Mouse (Mus musculus) lung, postnatal 4 days (tissue): ENCODE measurements at regions not wholly inside any gene's neighbourhood (a gene's known extent, or its start where the extent isn't known, plus 50 kb on each side); places are given as distances from the start of the nearest gene placed in this dataset.
A peak's percentile ranks its signal among the peaks of the same experiment; 100 is the strongest.

Source experiments
- DNase-seq, 2 experiments: peaks; one replicate each; pipeline ENCODE4 v3.0.0; 2021

DNA sequence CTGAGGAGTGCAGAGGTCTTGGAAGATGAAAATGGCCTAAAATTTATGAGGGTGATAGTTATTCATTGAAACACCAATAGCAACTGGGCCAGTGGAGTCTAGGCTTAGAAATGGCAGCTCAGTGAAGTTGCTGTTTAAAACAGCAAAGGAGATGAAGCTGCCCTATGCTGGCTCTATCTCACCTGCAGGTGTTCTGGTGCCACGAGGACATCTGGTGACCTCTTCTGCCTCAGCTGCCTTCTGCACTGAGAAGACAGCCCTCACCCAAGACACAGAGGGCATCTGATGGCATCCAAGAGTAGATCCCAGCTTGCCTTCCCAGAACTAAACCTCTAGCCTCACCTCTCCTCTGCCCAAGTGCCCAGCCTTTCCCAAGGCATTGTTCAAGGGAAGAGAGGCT, 187.5 kb upstream of the Sdk2 start:
- no peak for DNase-seq

DNA sequence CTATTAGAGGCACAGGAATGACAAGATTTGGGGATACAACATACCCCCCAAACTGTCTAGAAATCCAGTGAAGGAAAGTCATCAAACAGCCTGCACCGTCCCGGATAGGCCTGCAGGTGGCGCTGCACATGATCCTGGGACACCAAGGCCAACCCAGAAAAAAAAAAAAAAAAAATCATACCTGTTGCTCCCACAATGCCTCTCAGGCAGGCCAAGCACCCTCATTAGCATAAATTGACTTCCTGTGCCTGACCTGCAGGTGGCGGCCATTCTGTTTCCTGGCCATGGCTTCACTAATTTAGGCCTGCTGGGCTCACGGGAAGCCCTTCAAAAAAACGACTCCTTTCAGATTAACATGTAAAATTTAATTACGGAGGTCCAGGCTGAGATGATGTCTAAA, 184.8 kb upstream of the Sdk2 start:
- no peak for DNase-seq

DNA sequence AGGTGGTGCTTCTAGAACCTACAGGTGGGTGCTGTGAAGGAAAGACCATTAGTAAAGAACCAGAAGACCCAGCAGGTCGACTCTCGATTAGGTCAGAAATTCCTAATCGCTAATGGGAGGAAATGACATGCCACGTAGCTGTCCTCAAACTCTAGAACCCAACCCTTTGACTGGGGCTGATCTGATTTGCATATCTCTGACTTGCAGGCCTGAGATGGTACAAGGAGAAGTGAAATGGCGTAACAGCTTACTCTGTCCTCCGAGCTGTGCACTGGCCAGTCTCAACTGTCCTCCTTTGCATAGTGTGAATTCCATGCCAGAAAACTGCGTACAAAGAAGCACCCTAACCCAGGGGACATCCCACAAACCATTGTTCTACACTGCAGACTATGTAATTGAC, 182.4 kb upstream of the Sdk2 start:
- DNase-seq: no peak

DNA sequence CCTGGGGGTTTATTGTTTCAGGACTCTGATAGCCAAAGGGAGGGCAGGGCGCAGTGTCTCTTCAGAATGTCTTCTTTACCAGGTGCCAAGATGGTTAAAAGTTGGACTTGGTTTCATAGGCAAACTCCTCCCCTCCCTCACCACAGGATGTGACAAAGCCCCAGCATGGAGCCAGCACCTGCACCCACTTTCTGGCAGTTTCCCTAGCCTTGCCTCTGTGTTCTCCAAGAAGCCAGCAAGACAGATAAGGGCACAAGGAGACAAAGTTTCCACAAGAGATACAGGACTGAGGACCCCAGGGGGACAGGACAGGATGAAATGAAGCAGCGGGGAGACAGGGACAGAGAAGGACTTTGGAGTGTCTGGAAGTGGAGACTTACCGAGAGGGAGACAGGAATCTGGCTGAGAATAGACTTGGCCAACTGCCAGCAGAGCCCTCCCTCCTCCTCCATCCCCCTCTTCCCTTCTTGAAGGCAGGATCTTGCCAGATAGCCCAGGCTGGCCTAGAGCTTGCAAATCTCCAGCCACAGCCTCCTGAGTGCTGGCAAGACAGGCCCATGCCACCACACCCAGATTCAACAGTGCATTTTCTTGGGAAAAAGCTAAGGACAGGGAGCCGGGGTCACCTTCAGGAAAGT, 181.5 kb upstream of the Sdk2 start:
- DNase-seq: peak in 1 of 2 experiments; percentile 6

DNA sequence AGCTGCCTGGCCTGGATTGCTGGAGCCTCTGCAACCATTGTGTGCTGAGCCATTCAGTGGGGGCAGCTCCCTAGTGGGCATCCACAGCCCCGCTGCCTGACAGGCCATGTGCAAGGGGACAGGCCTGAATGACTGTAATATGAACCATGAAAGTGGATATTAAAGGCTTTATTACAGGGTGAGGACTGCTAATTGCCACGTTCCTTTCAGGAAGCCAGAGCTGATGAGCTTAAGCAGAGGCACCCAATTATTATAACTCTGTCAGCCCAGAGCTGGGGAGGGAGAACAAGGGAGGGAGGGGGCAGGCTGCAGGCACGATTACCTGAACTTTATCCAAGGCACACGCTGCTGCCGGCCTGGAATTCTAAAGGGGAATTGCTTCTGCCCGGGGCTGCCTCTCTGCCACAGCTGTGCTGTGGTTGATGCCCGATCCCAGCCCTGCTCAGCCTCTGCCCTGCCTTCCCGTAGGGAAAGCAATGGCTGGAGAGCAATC, 172.5 kb upstream of the Sdk2 start:
- no peak for DNase-seq

DNA sequence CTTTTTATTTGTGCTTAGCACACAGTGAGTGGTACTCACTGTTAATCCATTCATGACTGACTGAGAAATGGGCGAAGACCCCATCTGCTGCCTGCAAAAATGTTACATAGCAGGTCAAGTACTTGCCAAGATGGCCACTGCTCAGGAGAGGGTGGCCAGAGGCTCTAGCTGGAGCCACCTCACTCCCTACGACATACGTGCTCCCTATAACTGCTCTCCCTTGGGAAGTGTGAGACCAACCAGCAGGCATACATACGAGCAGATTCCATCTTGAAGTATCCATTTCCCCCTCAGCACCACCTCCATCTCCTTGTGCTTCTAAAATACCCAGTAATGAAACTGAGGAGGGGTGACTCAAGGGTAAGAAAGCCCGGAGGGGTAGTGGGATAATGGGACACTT, 172.0 kb upstream of the Sdk2 start:
- no peak for DNase-seq

DNA sequence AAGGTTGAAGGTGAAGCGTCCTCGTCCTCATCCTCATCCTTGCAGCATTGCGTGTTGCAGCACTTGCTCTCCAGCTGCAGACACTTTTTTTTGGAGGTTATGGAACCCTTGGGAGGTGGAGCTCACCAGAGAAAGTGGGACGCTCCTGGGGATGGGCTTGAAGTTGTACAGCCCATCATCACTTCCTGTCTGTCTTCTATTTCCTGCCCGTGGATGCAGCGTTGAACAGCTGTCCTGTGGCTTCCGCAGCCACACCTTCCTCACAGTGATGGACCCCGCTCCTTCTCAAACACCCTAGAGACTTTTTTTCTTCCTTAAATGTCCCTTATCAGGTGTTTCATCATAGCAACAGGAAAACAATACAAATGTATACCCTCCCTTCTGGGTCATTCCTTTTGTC, 171.5 kb upstream of the Sdk2 start:
- DNase-seq: no peak

DNA sequence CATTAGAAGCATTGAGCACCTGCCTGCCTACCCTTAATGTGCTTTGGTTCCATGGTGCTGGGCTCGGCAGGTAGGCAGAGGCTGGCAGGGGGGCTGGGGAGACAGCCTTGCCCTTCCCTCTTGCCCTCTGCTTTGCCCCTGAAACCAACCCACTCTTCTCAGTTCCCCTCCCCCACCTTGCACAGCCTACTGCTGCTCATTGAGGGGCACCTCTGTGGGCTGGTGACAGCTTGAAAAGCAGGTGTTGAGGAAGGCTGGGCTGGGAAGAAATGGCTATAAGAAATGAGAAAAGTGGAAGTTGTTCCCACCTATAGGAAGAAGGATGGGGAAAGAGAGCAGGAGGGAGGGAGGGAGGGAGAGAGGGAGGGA, 167.7 kb upstream of the Sdk2 start:
- no peak for DNase-seq

DNA sequence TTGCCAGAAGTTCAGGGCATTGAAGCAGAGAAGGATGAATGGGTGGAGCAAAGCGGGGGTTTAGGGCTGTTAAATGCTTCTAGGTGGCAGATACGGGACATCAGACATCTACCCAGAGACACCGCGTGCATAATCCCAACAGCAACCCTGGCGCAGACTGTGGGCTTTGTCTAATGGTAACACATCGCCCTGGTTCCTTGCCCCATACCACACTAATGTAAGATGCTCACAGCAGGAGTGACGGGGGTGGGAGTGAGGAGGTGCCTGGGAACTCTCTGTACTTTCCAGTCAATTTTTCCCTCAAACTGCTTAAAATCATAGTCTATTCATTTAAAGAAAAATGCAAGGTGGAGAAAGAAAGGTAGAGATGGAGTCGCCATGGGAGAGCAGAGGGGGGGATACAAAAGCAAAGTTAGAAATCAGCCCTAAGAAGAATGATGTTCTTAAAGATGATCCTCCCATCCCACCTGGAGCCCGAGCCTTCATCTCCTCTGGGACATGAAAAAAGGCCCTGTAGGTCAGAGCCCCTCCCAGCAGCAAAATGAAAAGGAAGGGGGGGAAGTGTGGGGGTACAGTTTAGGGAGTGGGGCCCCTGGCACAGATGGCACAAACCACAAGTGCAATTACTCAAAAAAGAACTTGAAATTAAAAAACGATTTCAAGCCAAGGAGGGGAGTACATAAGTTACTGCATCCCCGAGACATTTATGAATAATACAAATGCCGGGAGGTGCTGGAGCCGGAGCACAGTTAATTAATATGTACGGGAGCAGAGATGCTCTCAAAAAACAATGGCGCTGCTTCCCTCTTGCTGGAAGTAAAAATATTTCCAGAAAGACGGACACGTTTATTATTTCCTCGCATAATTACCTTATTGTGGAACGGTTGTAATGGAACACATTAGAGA, 167.0 kb upstream of the Sdk2 start:
- DNase-seq: no peak

DNA sequence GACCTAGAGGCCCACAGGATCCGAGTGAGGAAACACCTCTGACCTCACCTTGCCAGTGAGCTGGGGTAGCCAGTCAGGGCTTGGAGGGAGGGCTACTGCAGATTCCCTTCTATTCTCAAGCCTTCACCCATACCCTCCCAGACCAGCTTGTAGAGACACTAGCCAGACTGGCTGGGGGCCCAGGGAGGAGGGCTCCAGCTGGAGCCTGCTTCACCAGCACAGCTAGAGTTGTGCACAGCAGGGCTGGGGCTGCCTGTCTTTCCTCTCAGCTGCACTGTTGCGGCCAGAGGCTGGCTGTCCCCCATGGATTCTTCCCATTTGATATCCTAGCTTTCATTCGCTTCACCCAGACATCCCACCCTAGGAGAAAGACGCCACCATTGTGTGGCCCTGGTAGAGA, 165.0 kb upstream of the Sdk2 start:
- DNase-seq: peak; percentile 40 to 77

DNA sequence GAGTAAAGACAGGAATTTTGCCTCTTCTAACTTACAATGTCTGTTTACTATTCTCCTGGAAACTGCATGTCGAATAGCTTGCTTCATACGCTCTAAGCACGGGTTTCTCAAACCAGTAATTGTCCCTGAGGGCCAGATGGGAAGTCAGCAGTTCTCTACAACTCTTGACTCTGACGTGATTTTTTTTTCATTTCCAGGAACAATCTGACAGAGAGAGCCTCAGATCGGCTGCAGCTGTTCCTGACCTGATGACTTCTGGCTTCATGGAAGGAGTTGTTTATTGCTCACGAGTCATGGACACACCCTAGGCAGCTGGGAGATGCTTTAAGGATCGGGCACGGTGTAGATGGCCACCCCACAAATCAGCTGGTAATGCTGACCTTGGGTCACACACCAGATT, 162.9 kb upstream of the Sdk2 start:
- peak; percentile 50 to 78 for DNase-seq

DNA sequence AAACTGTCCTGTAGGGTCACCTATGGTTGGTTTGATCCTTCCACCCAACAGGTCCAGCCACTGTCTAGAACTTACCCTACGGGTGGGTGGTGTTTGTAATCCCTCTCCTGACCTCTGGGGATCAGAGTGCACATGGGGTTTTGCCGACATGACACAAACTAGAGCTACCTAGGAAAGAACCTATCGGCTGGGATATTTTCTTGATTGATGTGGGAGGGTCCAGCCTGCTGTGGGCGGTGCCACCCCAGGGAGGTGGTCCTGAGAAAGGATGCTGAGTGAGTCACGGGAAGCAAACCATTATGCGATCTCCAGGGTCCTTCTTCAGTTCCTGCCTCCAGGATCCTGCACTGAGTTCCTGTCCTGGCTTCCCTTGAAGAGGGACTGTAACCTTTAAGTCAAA, 162.3 kb upstream of the Sdk2 start:
- DNase-seq: no peak

DNA sequence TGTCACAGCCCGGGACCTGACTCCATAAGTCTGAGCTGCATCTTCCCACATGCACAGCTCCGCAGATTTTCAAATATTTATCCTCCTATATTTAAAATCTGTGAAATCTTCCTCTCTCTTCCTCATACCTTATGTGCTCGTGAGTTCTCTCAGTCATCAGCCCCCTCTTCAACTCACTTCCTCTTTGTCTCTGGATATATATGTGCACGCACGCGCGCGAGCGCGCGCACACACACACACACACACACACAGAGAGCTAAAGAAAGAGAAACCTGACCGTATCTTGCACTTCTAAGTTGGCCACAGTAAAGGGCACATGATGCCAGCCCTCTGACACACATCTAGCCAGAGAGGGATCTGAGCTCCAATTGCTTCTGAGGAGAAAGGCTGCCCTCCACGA, 159.7 kb upstream of the Sdk2 start:
- no peak for DNase-seq

DNA sequence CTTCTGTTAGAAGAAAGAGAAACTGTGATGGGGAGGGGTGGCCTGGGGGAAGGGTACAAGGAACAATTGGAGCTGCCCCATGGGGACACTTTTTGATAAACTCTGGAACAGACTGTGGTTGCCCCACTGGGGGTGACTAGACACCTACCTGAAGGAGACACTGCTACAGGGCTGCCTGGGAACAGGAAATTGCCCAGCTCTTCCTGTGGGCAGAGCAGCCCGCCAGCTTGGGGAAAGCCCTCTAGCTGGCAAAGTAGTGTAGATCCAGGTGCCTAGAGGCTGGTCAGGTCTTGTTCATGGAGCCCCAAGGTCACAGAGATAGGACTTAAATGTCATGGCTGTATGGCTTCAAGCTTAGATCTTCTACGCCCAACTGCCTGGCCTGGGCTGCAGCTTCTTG, 157.9 kb upstream of the Sdk2 start:
- DNase-seq: no peak

DNA sequence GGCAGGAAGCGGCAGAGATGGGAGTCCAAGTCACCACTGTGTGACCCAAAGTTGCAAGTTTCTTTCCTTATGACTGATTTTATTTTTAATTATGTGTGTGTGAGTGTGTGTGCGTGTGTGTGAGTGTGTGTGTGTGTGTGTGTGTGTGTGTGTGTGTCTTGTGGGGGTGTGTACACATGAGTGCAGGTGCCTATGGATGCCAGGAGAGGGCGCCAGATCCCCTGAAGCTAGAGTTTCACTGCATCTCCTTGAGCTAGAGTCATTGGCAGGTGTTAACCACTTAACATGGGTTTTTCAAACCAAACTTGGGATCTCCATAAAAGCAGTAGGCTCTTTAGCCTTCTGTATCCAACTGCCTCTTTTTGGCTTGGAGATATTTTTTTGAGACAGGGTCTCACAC, 156.2 kb upstream of the Sdk2 start:
- DNase-seq: no peak

DNA sequence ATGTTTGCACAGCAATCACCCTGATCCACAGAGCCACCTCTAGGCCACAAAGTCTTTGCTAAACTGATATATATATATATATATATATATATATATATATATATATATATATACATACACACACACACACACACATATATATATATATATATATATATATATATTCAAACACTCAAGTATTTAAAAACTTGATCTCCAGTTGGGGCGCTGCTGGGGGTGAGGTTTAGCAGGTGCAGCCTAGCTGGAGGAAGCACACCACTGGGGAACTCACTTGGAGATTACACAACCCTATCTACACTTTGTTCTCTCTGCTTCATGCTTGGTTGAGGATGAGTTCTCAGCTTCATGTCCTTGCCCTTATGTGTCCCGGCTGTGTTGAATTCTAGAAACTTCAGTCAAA, 153.6 kb upstream of the Sdk2 start:
- DNase-seq: no peak

DNA sequence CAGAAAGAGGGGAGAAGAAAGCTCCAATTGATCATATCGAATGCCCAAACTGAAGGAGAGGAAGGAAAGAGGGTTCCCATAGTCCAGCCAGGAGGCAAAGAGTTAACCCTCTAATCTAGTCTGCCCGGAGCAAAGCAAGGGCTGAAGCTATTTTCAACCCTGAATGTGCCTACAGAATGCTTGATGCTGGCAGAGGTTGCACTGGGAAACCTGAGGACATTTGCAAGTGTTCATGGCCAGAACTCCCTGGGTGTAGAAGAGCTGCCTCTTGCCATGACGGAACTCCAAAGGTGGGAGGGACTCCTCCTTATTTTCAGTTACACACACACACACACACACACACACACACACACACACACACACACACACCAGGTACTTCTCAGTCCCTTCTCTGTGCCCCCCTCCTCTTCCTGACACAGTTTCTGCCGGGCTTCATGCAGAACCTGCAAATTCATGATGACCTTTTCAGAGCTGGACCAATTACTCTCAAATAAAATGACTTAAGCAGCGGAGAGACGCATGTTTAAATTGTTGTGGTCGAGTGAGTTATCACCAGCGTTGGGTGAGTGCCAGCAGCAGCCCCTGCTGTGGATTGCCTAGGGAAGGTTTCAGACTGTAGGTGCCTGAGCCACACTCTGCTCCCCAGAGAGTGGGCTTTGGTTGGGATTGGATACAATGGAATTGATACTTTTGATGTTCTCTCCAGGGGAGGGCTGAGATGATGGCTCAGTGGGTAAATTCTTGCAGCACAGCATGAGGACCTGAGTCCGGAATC, 152.1 kb upstream of the Sdk2 start:
- DNase-seq: no peak

DNA sequence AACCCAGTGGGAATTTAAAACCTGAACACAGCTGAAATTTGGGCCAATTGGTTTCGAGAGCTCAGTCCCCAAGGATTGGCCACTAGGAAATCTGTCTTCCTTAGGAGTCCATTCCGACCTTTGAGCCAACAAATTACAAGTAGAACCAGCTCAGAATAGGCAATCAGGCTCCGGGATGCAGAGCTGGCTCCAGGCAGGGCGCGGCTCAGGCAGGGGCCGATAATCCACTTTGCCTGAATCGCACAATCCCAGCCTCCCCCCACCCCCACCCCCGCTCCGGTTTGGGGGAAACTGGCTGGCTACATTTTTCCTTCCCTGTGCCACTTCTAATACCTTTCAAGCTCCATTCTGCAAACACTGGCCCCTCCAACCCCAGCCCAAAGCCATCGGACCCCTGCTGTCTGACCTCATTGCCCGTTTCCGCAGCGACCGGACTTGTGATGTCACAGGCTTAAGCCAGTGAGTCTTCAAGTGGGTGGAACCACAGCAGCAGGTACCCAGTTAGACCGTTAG, 150.5 kb upstream of the Sdk2 start:
- DNase-seq: no peak

DNA sequence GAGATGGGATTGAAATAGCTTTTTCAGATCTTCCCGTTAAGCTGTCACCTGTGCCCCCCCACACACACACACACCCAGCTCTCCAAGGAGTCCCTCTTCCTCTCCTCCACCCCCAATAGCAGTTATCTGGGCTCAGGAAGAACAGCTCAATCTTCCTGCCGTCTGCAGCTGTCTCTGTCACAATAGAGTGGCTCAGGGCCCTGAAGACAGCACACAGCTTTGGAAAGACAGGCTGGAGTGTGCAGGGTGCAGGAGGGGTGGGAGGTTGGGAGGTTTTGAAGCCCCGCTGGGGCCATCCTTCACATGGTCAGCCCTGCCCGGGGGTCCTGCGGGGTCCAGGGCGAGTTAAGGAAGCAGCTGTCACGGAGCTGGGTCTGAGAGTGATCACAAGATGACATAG, 149.6 kb upstream of the Sdk2 start:
- DNase-seq: no peak

DNA sequence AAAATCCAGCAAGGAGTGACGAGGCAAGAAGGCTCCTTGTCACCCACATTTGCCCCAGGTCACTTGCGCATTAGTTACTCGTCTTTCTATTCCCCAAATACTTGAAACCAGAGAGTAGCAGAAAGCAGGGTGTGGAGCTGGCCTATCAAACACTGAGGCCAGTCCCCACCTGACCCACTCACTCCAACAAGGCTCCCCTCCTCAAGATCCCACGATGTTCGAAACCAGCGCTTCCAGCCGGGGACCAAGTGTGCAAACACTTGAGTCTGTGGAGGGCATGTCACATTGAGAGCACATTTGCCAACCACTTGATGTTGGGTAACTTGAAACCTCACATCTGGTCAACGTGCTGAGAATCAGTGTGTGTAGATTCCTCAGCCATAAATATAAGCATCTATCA, 148.4 kb upstream of the Sdk2 start:
- no peak for DNase-seq

DNA sequence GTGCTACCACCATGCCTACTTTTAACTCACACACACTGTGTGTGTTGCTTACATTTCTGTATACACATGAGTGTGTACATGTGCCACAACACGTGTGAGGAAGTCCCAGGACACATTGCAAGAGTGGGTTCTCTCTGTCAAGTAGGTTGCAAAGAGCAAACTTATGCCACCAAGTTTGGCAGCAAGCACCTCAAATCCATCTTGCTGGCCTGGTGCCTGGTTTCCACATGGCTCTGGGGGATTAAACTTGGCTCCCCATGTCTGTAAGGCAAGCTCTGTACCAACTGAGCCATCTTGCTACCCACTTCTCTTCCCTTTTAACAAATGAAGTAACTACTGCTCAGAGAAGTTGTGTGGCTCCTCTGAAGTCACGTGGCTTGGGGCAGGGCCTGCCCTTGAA, 145.3 kb upstream of the Sdk2 start:
- DNase-seq: no peak

DNA sequence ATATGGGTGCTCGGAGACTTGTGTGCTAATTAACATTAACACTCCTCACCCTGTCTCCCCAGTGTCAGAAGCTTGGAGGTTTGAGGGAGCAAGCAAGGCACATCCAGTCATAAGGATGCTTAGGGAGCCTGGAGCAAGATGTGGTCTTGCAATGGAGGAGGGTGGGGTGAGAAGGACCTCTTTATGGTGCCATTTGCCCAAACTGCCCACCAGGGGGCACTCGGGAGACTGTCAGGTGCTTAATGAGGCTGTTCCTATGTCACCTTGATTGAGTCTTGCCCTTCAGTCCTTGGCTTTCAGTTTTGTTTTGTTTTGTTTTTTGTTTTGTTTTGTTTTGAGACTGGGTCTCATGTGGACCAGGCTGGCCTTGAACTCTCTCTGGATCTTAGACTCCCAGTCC, 138.3 kb upstream of the Sdk2 start:
- peak; percentile 40 to 56 for DNase-seq

DNA sequence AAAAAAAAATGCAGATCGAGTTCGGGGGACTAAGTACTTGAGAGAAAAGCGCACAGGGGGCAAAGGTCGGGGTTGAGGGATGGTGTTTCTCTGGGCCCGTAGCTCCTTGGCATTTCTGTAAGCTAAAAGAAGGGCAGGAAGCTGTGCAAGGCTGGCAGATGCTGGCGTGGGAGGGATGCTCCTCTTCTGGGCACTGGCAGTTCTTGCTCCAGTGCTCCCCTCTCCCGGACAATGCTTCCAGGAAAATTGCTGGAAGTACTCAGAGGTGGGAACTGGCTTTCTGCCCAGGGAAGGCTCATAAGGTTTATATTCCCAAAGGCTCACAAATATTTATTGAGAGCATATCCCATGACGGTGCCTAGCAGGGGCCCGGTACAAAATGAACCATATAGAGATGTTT, 136.6 kb upstream of the Sdk2 start:
- DNase-seq: peak; percentile 55 to 71

DNA sequence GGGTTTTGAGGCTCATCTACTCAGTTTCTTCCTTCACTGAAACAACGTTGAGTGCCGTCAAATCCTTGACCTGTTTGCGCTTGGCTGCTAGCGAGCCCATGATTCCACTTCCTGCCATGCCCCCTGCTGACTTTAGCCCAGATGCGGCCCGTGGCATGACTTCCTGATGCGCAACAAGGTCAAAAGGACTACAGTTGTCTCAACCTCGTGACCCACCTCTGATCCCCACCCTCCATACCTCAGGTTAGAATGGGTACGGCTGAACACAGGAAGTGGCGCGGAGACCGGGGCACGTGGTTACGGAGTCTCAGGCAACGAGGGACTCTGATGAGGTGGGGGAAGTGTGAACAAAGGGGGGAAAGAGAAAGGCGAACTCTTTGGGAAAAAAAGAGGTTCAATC, 135.6 kb upstream of the Sdk2 start:
- DNase-seq: no peak
